Mouse (Mus musculus) kidney, postnatal 25 days (tissue): ENCODE results near the gene Prss30.

Experiments
- DNase-seq, 2 experiments: peaks; one replicate each; pipeline ENCODE4 v3.0.0; 2021; ENCODE audit warnings: mixed read lengths in 2 of 2

Prss30 gene

GRCm38 (mm10) chr17:23980297-23980909 lies at the start of gene Prss30:
Gene Prss30, minus strand, starts transcription at chr17:23980566.
- DNase-seq, result no peak

GRCm38 (mm10) chr17:24029477-24029876 lies 49.1 kb upstream of the Prss30 start:
- DNase-seq, result no peak

GRCm38 (mm10) chr17:24021375-24022199 lies 41.2 kb upstream of the Prss30 start:
- no peak for DNase-seq

- DNase-seq, result no peak
These were observed 40.3 kb upstream of the Prss30 start for GRCm38 (mm10) chr17:24020696-24021095.

- DNase-seq, result peak in 1 of 2 experiments; percentile 32
These were observed 35.4 kb upstream of the Prss30 start for GRCm38 (mm10) chr17:24015727-24016126.

GRCm38 (mm10) chr17:24014433-24014965 lies 34.1 kb upstream of the Prss30 start:
- DNase-seq, result no peak

- no peak for DNase-seq
These were observed 32.6 kb upstream of the Prss30 start for GRCm38 (mm10) chr17:24012921-24013320.

GRCm38 (mm10) chr17:24009617-24010016 lies 29.3 kb upstream of the Prss30 start:
- peak in 1 of 2 experiments; percentile 20 for DNase-seq

GRCm38 (mm10) chr17:24008105-24008504 lies 27.7 kb upstream of the Prss30 start:
- DNase-seq, result no peak

- no peak for DNase-seq
These were observed 27.0 kb upstream of the Prss30 start for GRCm38 (mm10) chr17:24007391-24007790.

GRCm38 (mm10) chr17:24006930-24007329 lies 26.6 kb upstream of the Prss30 start:
- DNase-seq, result no peak

- DNase-seq, result no peak
These were observed 24.7 kb upstream of the Prss30 start for GRCm38 (mm10) chr17:24005049-24005448.

- DNase-seq, result no peak
These were observed 23.8 kb upstream of the Prss30 start for GRCm38 (mm10) chr17:24004071-24004665.

- DNase-seq, result no peak
These were observed 20.0 kb upstream of the Prss30 start for GRCm38 (mm10) chr17:24000404-24000803.

GRCm38 (mm10) chr17:23998383-23998782 lies 18.0 kb upstream of the Prss30 start:
- DNase-seq, result no peak

- no peak for DNase-seq
These were observed 17.5 kb upstream of the Prss30 start, which contains the start of gene Prss22 for GRCm38 (mm10) chr17:23997901-23998300. Gene Prss22, minus strand, starts transcription at chr17:23998100.

GRCm38 (mm10) chr17:23995421-23995820 lies 15.1 kb upstream of the Prss30 start:
- no peak for DNase-seq

GRCm38 (mm10) chr17:23994667-23995066 lies 14.3 kb upstream of the Prss30 start:
- DNase-seq, result no peak

GRCm38 (mm10) chr17:23993559-23994428 lies 13.4 kb upstream of the Prss30 start:
- DNase-seq, result peak; percentile 94 to 97

GRCm38 (mm10) chr17:23992789-23993553 lies 12.6 kb upstream of the Prss30 start:
- peak; percentile 62 to 90 for DNase-seq

GRCm38 (mm10) chr17:23989802-23990201 lies 9.4 kb upstream of the Prss30 start:
- no peak for DNase-seq

- no peak for DNase-seq
These were observed 4.6 kb upstream of the Prss30 start for GRCm38 (mm10) chr17:23984989-23985388.
